ENCODE assay signal across 23 mouse cellular contexts in the genomic region with DNA sequence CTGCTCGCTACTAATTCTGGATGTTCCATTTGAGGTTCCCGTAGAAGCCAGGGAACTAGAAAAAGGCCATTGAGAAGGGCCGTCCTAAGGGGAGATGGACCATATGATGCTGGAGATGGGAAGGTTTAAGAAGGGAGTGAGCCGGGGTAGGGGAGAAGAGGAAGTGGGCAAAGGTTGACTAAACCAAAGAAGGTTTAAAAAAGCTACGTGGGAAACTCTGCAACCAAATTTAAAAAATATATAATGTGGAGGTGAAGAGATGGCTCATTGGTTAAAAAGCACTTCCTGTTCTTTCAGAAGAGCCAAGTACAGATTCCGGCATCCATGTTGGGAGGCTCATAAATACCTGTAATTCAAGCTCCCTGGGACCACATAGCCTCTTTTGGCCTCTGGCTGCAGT.
"Had no signal": no experiment of that assay in that cellular context is flagged by ENCODE, and none has a peak within 500 bp of the region (broad histone marks: within the 10 kb centered on the region; RNA-seq: fewer than 3 reads in every experiment).

No protein-coding gene starts in this region.

- H3K4me2 ChIP-seq: limb, embryonic 13.5 days; liver, embryonic 12.5 days; liver, embryonic 15.5 days; lung, embryonic 15.5 days; midbrain, embryonic 11.5 days had no signal

- H3K9me3 ChIP-seq: limb, embryonic 10.5 days; limb, embryonic 13.5 days; liver, embryonic 12.5 days; liver, embryonic 15.5 days; lung, embryonic 15.5 days had no signal

- H3K27me3 ChIP-seq: limb, embryonic 13.5 days; liver, embryonic 12.5 days; liver, embryonic 15.5 days; lung, embryonic 15.5 days had no signal

- H3K9ac ChIP-seq: limb, embryonic 13.5 days; liver, embryonic 12.5 days; liver, embryonic 15.5 days; lung, embryonic 15.5 days had no signal

- H3K36me3 ChIP-seq: limb, embryonic 10.5 days; limb, embryonic 13.5 days; liver, embryonic 12.5 days; liver, embryonic 15.5 days; lung, embryonic 15.5 days had no signal

- DNase-seq: kidney, adult 2 months; kidney, postnatal 25 days; layer of hippocampus, adult 9-11 months; liver; lung, adult 18-20 months; lung, postnatal 10 days; lung, postnatal 36 days; midbrain, embryonic 14.5 days; right cerebral cortex, adult 18-20 months; right cerebral cortex, postnatal 25 days; spleen, adult 18-20 months; thymus, adult 2 months; thymus, postnatal 14 days; thymus, postnatal 4 days had no signal

- H3K27ac ChIP-seq: kidney, postnatal 0 days; layer of hippocampus, adult 2 months; limb, embryonic 10.5 days; limb, embryonic 13.5 days; liver, embryonic 12.5 days; liver, embryonic 15.5 days; lung, embryonic 15.5 days; stomach, postnatal 0 days had no signal

- H3K4me1 ChIP-seq: liver, embryonic 15.5 days had no signal

- ATAC-seq: liver, embryonic 12.5 days had no signal

- H3K4me3 ChIP-seq: layer of hippocampus, adult 2 months; limb, embryonic 10.5 days; limb, embryonic 13.5 days; liver, embryonic 12.5 days; liver, embryonic 15.5 days; lung, embryonic 15.5 days had no signal
